Mouse (Mus musculus) heart, adult 2 months (tissue): ENCODE measurements around the gene Serinc3. TPM values are rescaled to one million over a fixed set of nuclear protein-coding genes. Genes with fewer than 3 reads are reported as not detected.

Experiments
- DNase-seq, 2 experiments: peaks; one replicate each; pipeline ENCODE4 v3.0.0; 2021
- H3K27ac ChIP-seq: fragments of 200-600 bp; 2 replicates; pipeline ENCODE4 v1.8.1; 2022
- H3K27me3 ChIP-seq: fragments of 200-500 bp; 2 replicates; pipeline ENCODE4 v1.6.1; 2012; ENCODE audit warnings: mild to moderate bottlenecking, low read length, inconsistent platforms, mixed read lengths; ENCODE audit not compliant: control insufficient read depth, insufficient read depth
- H3K36me3 ChIP-seq: fragments of 200-500 bp; 2 replicates; pipeline ENCODE4 v1.6.1; 2012; ENCODE audit warnings: low read length, inconsistent platforms; ENCODE audit not compliant: control insufficient read depth, insufficient read depth
- H3K4me1 ChIP-seq: fragments of 200-500 bp; 2 replicates; pipeline ENCODE4 v1.6.1; 2011; ENCODE audit warnings: low read length; ENCODE audit not compliant: control insufficient read depth, insufficient read depth
- H3K4me3 ChIP-seq: fragments of 200-600 bp; 2 replicates; pipeline ENCODE4 v1.8.1; 2022
- H3K79me2 ChIP-seq: fragments of 200-500 bp; replicated peaks from 2 replicates; pipeline ENCODE4 v1.6.1; 2012; ENCODE audit warnings: mild to moderate bottlenecking, inconsistent platforms, low read length, moderate library complexity, mixed read lengths; ENCODE audit not compliant: control insufficient read depth, insufficient read depth
- H3K9ac ChIP-seq: fragments of 200-500 bp; 2 replicates; pipeline ENCODE4 v1.6.1; 2012; ENCODE audit warnings: low read depth, mild to moderate bottlenecking, control low read depth, inconsistent platforms, low read length, mixed read lengths
- CTCF ChIP-seq: fragments of 200-600 bp; IDR thresholded peaks from 2 replicates; pipeline ENCODE4 v1.8.1; 2022; ENCODE audit warnings: antibody characterized with exemption, mild to moderate bottlenecking, moderate library complexity
- EP300 ChIP-seq: fragments of 200-500 bp; IDR thresholded peaks from 2 replicates; pipeline ENCODE4 v1.6.1; 2011; ENCODE audit warnings: low read depth, low read length, control low read depth; ENCODE audit not compliant: insufficient read depth
- POLR2A ChIP-seq: fragments of 200-500 bp; IDR thresholded peaks from 2 replicates; pipeline ENCODE4 v1.6.1; 2011; ENCODE audit warnings: mild to moderate bottlenecking, low read depth, low read length, control low read depth; ENCODE audit not compliant: insufficient read depth
- WGBS: fragments of 180-500 bp; shearing (Covaris S2); methylation state at CpG from one replicate; pipeline ENCODE4 v1.1.7; 2018; 5-methylcytosine and 5-hydroxymethylcytosine counted together
- intact Hi-C: fragments of 180-260 bp; cut with DNase I; formaldehyde crosslinking; loops from one replicate; pipeline ENCODE4 v1.15.1; 2025
- polyA plus RNA-seq: library from polyadenylated mRNA; depleted of rRNA; stranded (reverse); fragments of >200 nt; gene quantifications from 2 replicates; pipeline ENCODE4 v1.2.3, GENCODE M21; 2012; rRNA removed
- total RNA-seq, 2 experiments: library from RNA; stranded (reverse); gene quantifications; 2 replicates each; pipeline ENCODE4 v1.2.3; 2021

Serinc3 gene
- total and polyA plus RNA-seq, 3 experiments: 264 to 351 (median 294) TPM

DNA sequence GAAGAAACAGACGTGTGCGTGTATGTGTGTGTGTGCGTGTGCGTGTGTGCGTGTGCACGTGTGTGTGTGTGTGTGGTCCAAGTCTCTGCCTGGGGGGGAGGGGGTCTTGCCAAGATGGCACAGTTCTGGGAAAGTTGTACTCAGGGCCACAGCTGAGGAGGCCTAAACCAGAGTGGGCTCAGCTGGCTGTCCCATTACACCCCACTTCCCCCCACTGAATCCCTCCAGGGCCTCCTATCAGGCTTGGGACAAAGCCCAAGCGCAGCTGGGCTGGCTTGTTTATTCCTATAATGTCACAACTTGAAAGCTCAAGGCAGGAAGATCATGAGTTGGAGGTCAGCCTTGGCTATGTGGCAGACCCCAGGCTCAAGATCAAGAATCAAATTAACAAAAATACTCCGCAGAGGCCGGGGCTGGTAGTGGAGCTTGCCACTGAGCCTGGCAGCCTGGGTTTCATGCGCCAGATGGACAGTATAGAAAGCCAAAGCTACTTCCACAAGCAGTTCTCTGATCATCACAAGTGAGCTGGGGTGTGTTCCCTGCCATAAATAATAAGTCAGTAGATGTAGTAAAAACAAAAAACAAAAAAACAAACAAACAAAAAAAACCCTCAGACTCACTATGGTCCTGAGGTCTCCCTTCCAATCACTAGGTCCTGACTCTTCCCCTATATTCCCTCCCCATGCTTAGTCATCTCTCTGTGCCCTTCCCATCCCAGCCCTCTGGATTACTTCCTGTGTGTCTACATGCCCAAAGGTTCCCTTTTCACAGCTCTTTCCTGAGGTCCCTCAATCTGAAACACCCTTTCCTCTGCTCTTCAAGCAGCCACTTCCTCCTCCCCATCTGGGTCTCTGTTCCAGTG, 61.5 kb downstream of the Serinc3 start:
- Histone ChIP-seq H3K27me3 (no peaks in the 10 kb centered on the region), H3K9ac (no peak overlapping the region), H3K36me3 (no peaks in the 10 kb centered on the region), H3K4me3 (no peak overlapping the region), H3K27ac (no peak overlapping the region; the same call in 1 of the 2 replicates), H3K79me2 (no peaks in the 10 kb centered on the region), H3K4me1 (peaks cover 1% of the 10 kb centered on the region; the same call in 1 of the 2 replicates)
- intact Hi-C loops: no loop called here
- DNase-seq: peak; percentile 29 to 47
- 91% methylated on average over 10 of the region's 10 CpGs for WGBS
- no peak for TF ChIP-seq POLR2A

DNA sequence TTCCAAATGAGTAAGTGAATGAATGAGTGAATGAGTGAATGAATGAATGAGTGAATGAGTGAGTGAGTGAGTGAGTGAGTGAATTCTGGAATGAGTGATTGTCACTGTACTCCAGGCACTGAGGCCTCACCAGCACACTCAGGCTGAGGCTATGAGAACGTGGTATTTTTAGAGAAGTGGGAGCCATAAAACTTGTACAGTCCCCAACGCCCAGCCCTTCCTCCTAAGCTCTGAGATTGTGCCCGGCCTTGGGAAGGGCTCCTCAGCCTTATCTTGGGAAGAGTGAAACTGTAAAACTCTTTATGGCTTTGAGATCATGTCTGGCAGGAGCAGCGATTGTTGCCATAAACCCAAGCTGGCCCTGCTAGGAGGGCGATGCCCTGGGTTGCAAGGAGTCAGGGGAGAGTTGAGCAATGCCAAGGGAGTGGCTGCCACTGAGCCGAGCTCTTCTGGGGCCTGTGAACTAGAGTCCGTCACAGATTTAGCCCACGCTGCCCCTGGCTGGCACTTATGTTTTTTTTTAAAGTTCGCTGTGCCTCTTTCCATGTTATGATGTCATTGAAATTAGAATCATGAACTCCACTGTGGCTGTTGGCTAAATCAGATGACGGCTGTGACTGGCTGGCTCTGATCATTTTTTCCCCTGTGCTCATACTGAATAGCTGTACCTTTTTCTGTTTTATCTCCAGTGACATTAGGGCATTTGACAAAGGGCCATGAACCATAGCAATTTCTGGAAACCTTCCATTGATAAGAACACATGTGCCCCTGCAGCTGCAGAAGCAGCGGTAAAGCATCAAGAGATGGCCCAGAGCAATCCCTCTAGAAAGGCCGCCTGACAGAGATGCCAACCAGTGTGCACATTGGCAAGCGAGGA, 64.6 kb downstream of the Serinc3 start:
- Histone ChIP-seq H3K79me2 (no peaks in the 10 kb centered on the region), H3K27ac (no peak overlapping the region), H3K4me3 (no peak overlapping the region), H3K27me3 (no peaks in the 10 kb centered on the region), H3K9ac (no peak overlapping the region), H3K36me3 (no peaks in the 10 kb centered on the region), H3K4me1 (peaks cover 1% of the 10 kb centered on the region; the same call in 1 of the 2 replicates)
- peak in 1 of 2 experiments; percentile 25 for DNase-seq
- intact Hi-C loops: no loop called here
- WGBS: 53% methylated on average over 13 of the region's 13 CpGs
- TF ChIP-seq POLR2A (no peak), CTCF (no peak), EP300 (no peak)

DNA sequence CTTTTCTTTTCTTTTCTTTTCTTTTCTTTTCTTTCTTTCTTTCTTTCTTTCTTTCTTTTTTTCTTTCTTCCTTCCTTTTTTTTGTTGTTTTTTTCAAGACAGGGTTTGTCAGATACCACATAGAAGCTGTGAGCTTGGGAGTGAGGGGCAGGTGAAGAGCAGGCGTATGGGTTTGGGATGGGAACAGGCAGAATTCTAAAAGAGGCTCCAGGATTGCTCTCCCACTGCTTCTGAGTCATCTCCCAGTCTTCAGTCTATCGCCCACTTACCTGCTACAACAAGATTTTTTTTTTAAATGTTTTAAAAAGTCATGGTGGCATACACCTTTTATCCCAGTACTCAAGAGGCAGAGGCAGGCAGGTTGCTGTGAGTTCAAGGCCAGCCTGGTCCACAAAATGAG, 66.9 kb downstream of the Serinc3 start:
- intact Hi-C loops: no loop called here
- Histone ChIP-seq H3K27me3 (no peaks in the 10 kb centered on the region), H3K27ac (no peak overlapping the region), H3K79me2 (no peaks in the 10 kb centered on the region), H3K36me3 (no peaks in the 10 kb centered on the region), H3K9ac (no peak overlapping the region), H3K4me3 (no peak overlapping the region), H3K4me1 (peaks cover 1% of the 10 kb centered on the region; the same call in 1 of the 2 replicates)
- TF ChIP-seq POLR2A (no peak), EP300 (no peak), CTCF (no peak)
- no peak for DNase-seq
- 94% methylated on average over 2 of the region's 2 CpGs for WGBS

- Histone ChIP-seq H3K4me3 (peak overlapping the region; percentile 24; the same call in 1 of the 2 replicates), H3K79me2 (no peaks in the 10 kb centered on the region), H3K27ac (peak overlapping the region; percentile 34), H3K4me1 (no peaks in the 10 kb centered on the region), H3K9ac (peak overlapping the region; percentile 24; the same call in 1 of the 2 replicates), H3K36me3 (no peaks in the 10 kb centered on the region), H3K27me3 (no peaks in the 10 kb centered on the region)
- intact Hi-C loops: no loop called here
- WGBS: 23% methylated on average over 11 of the region's 11 CpGs
- peak in 1 of 2 experiments; percentile 34 for DNase-seq
- TF ChIP-seq EP300 (no peak), POLR2A (no peak), CTCF (no peak)
These were observed 69.7 kb downstream of the Serinc3 start for GRCm38 (mm10) chr2:163575248-163575647.

DNA sequence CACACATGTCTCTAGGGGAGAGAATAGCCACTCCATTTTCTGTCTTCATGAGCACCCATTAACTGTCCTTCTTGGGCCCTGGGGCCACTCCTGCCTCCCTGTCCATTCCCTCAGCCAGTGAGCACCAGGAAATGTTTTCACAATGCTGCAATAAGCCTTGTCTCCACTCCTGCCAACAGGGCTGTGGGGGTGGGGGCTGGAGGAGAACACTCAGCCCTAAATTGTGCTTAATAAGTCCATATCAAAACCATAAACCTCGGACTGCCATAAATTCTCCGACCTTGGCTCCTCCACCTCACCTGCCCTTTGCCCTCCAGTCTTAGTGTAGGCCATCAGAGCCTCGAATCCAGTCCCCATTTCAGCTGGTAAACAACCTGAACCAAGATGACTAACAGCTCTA, 70.6 kb downstream of the Serinc3 start:
- TF ChIP-seq POLR2A (no peak), CTCF (no peak), EP300 (no peak)
- H3K36me3 ChIP-seq: no peaks in the 10 kb centered on the region
- H3K79me2 ChIP-seq: no peaks in the 10 kb centered on the region
- 80% methylated on average over 3 of the region's 3 CpGs for WGBS
- no peak overlapping the region for H3K9ac ChIP-seq
- no peaks in the 10 kb centered on the region for H3K27me3 ChIP-seq
- no peak overlapping the region for H3K27ac ChIP-seq
- DNase-seq: no peak
- intact Hi-C loops: no loop called here
- no peak overlapping the region for H3K4me3 ChIP-seq
- H3K4me1 ChIP-seq: no peaks in the 10 kb centered on the region

Other genes starting within 250 kb of the Serinc3 start
- 100 to 1,000 TPM; 389 to 391 TPM for gene Jph2, start 247.1 kb downstream of the Serinc3 start, total RNA-seq
- 193 and 253 TPM in 2 replicates for gene Jph2, start 247.1 kb downstream of the Serinc3 start, polyA plus RNA-seq
- gene Oser1, start 220.4 kb downstream of the Serinc3 start, total RNA-seq: 10 to 100 TPM; 19.6 to 21.2 TPM
- gene Oser1, start 220.4 kb downstream of the Serinc3 start, polyA plus RNA-seq: 9.7 and 16.4 TPM in 2 replicates
- not detected for gene Gdap1l1, start 206.7 kb downstream of the Serinc3 start, total RNA-seq
- 0.23 and 0.25 TPM in 2 replicates for gene Gdap1l1, start 206.7 kb downstream of the Serinc3 start, polyA plus RNA-seq
- 100 to 1,000 TPM; 196 to 223 TPM for gene Fitm2, start 172.5 kb downstream of the Serinc3 start, total RNA-seq
- gene Fitm2, start 172.5 kb downstream of the Serinc3 start, polyA plus RNA-seq: 93.8 and 139 TPM in 2 replicates
- gene R3hdml, start 152.8 kb downstream of the Serinc3 start, total RNA-seq: not detected
- gene R3hdml, start 152.8 kb downstream of the Serinc3 start, polyA plus RNA-seq: not detected in 2 replicates
- gene Hnf4a, start 138.3 kb downstream of the Serinc3 start, total RNA-seq: not detected
- 0.03 TPM in 1 of 2 replicates, not detected in the other for gene Hnf4a, start 138.3 kb downstream of the Serinc3 start, polyA plus RNA-seq
- 10 to 100 TPM; 11.0 to 13.6 TPM for gene Ttpal, start 42.8 kb downstream of the Serinc3 start, total RNA-seq
- gene Ttpal, start 42.8 kb downstream of the Serinc3 start, polyA plus RNA-seq: 10.2 and 11.0 TPM in 2 replicates
- 100 to 1,000 TPM; 214 to 237 TPM for gene Pkig, start 13.3 kb upstream of the Serinc3 start, total RNA-seq
- gene Pkig, start 13.3 kb upstream of the Serinc3 start, polyA plus RNA-seq: 344 and 361 TPM in 2 replicates
- gene Ada, start 105.1 kb upstream of the Serinc3 start, total RNA-seq: 1 to 10 TPM in 1 of 2 experiments, under 1 TPM in 1; 0.65 to 1.0 TPM
- gene Ada, start 105.1 kb upstream of the Serinc3 start, polyA plus RNA-seq: 0.61 and 1.2 TPM in 2 replicates
- gene Ccn5, start 175.7 kb upstream of the Serinc3 start, total RNA-seq: 1 to 10 TPM; 1.3 to 2.6 TPM
- 11.6 and 18.4 TPM in 2 replicates for gene Ccn5, start 175.7 kb upstream of the Serinc3 start, polyA plus RNA-seq
- not detected for gene Kcnk15, start 208.5 kb upstream of the Serinc3 start, total RNA-seq
- gene Kcnk15, start 208.5 kb upstream of the Serinc3 start, polyA plus RNA-seq: not detected in 2 replicates